Mouse (Mus musculus) gonadal fat pad, adult 2 months (tissue): ENCODE results near the gene Helb. TPM values are rescaled to one million over a fixed set of nuclear protein-coding genes. Genes with fewer than 3 reads are reported as not detected.
"Not testable (repeated sequence)": the region's sequence is repeated elsewhere in the genome, so short reads cannot be mapped to it uniquely, and the experiment has no call there.

ENCODE experiments used
- DNase-seq: peaks from one replicate; pipeline ENCODE4 v3.0.0-alpha.2; 2012; ENCODE audit warnings: low read depth
- polyA plus RNA-seq: library from polyadenylated mRNA; depleted of rRNA; stranded (reverse); fragments of >200 nt; gene quantifications from 2 replicates; pipeline ENCODE4 v1.2.3, GENCODE M21; 2012; rRNA removed

The Helb gene
- polyA plus RNA-seq, result 5.7 and 5.9 TPM in 2 replicates

DNA sequence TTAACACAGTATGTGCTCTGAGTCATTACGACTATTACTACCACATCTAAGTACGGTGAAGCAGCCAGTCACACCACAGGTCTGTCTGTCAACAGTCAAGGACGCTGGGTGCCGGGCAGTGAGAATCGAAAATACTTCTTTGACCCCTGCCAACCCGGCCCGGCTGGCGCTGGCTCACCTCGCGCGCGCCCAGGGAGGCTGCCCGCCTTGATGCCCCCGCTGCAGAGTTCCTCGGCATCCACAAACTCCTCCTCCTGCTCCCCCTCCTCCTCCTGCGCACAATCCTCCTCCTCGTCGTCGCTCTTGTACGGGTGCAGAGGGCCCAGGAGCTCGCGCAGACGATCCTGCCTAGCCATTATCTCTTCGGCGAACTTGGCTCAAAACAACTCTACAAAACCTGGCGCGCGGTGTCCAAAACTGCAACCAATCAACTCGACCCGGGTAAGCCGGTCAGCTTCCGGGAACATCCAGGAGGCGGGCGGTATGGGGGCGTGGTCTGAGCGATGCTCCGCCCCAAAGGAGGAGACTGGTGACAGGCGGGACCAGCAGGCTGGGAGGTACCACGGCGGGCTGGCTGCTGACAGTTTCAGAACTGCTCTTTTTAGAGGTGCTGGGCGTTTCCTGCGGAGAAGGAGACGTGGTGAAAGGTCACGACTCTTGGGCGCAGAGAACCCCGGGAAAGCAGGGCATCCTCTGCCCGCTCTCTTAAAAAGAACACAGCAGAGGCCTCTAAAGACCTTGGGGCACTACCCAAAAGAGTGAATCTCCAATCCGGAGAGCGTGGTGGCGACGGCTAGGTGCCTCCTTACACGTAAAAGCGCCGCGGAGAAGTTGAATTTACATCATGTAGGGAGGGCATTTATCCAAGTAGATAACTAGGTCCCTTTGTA, at the start of gene Helb:
Helb (minus strand) TSS at position 481 of the 890 bp plus-strand sequence.
- peak; percentile 68 for DNase-seq

DNA sequence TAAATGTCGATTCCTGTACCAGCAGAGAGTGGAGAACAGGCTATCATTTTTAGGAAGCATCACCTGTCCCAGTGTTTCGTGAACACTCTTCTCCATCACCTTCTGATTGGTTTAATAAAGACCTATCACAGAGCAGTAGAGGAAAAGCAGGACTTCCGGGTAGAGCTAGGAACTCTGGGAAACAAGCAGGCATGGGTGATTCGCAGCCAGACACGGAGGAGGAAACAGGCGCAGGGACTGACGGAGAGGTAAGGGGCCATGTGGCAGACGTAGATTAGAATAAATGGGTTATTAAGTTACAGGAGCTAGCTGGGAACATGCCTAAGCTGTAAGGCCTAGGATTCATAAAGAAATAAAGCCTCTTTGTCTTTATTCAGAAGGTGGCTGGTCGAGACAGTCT, 47.7 kb upstream of the Helb start:
- no peak for DNase-seq

DNA sequence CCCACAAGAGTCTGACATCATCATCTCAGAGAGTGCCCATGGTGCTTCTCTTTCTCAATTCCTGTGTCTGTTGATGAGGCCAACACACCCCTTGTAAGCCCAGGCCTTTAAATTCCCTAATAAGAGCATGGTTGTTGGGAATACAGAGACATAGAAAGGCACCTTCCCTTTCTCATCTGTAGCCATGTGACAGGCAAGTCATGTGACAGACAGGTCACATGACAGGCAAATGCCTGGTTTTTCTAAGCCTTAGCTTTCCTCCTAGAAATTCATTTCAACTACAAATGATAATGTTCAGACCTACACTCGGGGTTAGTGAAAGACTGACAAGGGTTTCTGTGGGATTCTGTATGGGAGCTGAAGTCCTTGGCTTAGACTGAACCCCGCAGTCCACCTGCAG, 41.1 kb upstream of the Helb start:
- DNase-seq, result no peak

DNA sequence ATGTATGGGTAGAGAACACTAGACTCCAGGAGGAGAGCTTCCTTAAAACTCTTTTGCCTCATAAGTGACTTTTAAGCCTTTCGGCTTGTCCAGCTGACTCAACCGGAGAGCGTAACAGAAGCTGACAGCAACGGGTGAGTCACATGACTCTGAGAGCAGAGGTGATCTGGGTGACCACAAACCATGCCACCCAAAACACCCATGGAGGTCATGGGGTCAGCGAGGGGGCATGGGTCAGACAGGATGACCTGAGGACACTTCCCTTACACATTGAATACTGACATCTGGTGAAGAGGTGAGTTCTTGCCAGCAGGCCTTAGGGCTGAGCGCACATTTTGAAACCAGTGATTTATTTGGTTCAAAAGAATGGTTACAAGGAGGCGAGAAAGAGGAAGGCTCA, 38.9 kb upstream of the Helb start:
- DNase-seq, result no peak

DNA sequence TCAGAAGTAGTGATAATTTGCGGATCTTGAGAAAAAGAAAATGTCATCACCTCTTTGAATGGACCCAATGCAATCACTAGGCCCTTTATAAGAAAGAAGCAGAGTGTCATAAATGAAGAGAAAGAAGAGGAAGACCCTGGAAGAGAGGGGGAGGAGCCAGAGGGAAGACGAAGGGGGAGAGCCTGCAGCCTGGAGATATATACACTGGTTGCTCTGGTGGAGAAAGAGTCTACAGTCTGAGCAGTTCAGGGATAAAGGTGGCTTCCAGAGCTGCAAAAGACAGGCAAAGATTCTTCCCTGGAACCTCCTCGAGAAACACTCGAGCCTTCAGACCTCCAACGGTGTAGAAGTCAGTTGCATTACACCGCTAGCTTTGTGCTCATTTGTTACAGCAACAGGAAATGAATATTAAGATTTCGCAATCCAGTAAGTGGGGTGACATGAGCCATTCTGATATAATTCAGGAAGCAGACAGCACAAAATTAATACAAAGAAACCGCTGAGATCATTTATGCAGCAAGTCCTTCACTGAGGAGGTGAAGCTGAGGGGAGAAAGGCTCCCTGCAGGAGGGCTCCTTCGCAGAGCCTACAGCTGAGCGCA, 28.2 kb upstream of the Helb start:
- DNase-seq, result no peak

DNA sequence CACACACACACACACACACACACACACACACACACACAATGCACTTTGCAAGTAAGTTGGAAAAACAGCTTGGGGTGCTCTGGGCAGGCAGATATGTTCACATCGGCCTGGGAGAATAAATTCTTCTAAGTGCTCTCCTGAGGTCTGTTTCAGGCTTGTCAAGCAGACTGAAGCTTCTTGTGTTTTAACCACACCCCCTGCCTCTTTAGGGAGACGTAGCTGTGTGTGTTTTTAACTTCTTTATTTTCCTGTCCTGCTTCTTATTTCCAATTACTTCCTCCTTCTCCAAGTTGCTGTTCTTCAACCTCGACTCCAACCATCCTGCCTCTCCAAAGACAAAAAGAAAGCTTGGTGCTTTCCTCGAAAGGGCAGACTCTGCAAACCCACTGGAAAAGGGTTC, 27.4 kb upstream of the Helb start:
- no peak for DNase-seq

DNA sequence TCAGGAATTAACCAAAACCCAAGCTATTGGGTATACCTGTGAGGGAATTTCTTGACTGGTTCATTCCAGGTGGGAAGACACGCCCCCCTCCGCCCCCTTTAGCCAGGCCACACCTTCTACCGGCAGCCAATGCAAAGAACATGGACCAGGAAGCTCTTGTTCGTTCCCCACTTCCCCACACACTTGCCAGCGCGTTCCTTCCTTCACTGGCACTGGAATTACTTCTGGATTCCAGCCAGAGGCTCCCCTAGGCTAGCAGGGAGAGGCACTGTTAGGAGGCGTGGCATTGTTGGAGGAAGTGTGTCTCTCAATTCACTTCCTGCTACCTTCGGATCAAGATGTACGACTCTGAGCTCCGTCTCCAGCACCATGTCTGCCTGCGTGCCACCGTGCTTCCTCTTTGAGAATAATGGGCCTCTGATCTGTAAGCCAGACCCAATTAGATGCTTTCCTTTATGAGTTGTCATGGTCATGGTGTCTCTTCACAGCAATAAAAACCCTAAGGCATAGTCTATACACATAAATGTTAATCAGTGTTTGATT, 23.3 kb upstream of the Helb start:
- no peak for DNase-seq

DNA sequence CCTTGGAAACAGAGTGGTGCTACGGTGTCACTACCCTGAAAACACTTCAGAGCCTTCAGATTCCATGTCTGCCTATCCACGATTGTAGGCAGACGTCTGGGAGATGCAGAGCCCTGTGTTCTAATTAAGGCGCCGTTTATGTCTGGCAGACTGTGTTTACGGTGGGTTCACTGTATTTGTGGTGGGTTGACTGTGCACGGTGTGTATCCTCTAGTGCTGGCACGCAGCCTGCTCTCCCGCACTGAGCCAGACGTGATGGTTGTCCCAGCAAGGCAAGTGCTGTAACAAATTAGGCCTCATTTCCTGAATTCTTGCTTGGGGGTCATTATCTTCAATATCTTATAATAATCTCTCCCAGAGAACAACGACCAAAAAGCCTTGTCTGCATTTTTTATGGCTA, 20.9 kb upstream of the Helb start:
- no peak for DNase-seq

DNA sequence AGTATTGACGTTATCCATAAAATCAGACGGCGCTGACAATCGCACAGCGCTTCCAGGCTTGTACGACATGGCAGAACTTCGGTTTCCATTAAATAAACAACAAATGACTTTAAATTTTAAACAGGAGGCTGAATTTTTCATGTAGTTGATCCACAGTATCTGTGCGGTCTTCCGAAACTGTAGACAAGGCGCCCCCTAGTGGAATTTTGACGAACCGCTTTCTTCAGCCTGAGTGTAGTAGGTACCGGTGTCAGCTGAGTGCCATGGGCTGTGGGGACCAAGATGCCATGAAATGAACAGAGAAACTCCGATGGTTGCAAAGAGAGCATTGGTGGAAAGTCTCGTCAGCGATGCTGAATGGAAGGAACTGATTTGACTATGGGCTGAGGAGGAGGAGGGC, 17.8 kb upstream of the Helb start:
- no peak for DNase-seq

DNA sequence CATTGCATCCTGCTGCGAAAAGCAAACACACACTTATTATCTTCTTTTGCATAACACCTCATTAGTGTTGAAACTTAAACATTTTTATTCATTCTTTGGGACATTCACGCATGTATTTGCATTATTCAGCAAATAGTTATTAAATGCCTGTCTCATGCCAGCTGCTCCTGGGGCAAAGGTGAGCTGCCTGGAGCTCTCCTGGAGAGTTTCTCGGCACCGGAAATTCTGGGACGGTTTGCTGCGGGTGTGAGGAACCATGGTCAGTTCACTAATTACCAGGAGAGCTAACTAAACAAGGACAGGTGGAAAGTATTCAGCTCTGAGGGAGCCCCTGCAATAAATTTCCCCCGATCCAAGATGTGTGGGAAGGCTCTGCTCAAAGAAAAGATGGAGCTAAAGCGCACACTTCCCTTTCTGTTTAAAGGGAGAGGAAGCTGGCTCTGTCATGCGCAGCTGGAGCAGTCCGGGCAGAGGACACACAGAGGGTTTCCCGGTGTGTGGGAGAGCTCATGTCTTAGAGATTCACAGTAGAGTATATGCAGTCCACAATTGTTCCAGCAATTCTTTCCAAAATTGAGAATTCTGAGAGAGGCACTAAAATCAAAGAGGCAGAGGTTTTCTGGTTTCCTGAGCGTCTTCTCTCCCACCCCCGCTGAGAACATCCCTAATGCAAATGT, 16.0 kb upstream of the Helb start:
- DNase-seq, result no peak

DNA sequence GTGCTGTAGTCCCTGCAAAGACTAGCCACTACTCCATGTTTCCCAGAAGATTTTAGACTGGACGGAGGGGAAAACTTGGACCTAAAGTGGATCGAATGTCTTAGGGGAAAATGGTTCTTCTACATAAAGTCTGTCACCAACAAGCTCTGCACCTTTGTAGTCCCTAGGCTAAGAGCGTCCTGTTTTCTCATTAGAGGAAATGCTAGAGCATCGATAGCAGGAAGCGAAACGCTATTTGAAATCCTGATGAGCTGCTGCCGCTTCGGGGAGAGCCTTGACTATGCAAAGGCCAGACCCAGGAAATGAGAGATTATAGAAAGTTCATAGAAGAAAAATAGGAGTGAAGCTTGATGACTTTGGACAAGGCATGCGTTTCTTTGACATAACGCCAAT, 12.7 kb upstream of the Helb start:
- no peak for DNase-seq

DNA sequence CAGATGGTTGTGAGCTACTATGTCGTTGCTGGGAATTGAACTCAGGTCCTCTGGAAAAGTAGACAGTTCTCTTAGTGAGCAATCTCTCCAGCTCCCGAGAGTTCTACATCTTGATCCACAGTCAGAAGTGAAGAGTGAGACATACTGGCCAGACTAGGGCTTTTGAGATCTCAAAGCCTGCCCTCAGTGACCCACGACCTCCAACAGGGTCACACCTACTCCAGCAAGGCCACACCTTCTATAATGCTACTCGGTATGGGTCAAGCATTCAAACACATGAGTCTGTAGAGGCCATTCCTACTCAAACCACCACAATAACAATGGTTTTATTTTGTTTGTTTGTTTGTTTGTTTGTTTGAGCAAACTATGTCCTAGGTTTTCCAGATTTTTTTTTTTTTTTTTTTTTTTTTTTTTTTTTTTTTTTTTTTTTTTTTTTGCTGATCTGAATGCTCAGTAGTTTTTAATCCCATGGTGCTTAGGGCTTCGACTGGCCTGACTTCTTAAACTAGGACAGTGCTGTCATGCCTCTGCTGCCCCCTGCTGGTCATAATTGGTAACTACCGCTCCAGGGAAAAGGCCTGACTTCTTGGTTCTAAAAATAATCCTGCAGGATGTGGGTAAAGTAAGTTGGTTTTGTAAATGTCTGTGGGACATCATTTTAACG, 12.1 kb upstream of the Helb start:
- peak; percentile 20 for DNase-seq

DNA sequence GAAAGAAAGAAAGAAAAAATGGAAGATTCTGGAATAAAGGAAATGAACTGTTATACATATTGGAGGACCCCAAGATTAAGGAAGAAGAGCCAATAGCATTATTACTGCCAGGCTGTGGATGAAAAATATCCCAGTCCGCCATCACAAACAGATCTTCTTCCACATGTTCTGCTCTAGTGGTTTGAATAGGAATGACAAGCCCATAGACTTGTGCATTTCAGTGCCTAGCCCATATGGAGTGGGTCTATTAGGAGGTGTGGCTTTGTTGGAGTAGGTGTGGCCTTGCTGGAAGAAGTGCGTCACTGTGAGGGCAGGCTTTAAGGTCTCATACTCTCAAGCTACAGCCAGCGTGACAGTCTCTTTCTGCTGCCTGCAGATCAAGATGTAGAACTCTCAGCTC, 10.9 kb upstream of the Helb start:
- DNase-seq, result no peak

DNA sequence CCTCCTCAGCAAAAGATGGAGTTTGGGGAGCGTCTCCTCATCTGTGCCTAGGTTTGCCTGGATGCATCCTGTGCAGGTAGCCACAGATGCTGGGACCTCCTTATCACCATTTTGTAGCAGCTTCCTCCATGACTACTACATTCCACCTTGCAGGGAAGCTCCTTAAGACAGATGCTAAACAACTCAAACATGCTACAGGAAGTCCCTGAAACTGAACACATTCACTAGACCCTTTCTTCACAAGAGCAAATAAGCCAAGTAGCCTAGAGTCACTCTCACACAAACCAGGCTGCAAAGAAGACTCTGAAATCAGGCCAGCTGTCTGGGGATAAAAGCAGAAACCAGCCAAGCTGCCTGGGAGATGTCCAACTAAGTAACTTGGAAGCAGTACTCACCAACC, 2.5 kb upstream of the Helb start:
- no peak for DNase-seq

DNA sequence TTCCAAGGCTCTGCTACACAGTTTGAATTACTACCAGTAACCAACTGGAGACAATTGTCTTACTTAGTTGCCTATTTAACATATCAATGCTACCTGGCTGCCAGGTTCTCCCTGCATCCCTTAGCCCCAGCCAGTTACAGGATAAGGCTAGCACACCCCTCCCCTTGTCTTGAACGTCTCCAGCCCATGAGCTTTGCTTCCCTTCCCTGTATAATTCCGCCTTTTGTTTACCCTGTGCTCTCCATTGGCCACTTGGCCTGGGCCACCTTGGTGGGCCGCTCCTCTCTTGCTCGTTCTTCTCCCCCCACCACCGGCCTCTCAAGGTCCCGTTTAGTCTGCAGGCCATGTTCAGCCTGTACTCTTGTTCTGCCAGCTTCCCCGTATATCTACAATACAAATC, 1.7 kb upstream of the Helb start:
- DNase-seq, result no peak

DNA sequence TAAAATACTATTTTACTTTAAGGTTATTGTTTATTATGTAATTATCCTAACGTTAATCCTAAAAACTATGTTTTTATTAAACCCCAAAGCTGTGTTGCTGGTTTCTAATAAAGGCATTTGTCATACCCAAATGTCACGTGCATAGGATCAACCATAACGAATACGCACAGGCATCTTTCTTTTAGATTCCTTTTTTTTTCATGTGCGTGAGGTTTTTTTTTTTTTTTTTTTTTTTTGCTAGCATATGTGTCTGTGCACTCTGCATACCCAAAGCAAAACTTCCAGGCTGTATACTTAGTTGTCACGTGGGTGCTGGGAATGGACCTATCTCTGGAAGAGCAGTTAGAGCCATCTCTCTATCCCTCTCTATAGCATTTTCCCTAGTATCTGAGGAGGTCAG, 1.2 kb upstream of the Helb start:
- no peak for DNase-seq

DNA sequence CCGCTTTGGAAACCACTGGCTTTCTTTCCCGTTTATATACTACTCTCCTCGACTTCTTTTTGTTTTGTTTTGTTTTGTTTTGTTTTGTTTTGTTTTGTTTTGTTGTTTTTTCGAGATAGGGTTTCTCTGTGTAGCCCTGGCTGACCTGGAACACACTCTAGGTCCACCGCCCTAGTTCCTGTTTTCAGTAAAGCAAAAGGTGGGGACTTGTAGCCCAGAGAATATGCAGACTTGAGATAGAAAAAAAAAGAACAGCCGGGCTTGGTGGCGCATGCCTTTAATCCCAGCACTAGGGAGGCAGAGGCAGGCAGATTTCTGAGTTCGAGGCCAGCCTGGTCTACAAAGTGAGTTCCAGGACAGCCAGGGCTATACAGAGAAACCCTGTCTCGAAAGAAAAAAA, 695 bp upstream of the Helb start:
- not testable (repeated sequence) for DNase-seq

DNA sequence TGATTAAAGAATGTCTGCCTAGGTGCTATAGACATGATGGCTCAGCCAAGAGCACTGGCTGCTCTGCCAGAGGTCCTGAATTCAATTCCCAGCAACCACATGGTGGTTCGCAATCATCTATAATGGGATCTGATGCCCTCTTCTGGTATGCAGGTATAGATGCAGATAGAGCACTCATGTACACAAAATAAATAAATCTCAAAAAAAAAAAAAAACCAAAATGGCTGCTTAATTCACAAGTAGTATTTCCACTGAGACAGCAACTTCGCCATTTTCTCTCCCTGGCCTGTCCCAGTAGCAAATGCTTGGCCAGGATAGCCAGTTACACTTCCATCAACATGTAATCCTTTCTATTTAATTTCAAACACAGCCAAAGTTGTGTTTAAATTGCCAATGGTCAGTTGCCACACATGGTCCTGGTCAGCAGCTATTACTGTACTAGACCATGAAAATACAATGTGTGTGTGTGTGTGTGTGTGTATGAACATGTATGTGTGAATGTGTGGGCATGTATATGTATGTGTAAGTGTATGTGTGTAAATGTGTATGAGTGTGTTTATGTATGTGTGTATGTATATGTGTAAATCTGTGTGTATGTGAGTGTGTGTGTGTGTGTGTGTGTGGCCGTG, 982 bp downstream of the Helb start:
- no peak for DNase-seq

DNA sequence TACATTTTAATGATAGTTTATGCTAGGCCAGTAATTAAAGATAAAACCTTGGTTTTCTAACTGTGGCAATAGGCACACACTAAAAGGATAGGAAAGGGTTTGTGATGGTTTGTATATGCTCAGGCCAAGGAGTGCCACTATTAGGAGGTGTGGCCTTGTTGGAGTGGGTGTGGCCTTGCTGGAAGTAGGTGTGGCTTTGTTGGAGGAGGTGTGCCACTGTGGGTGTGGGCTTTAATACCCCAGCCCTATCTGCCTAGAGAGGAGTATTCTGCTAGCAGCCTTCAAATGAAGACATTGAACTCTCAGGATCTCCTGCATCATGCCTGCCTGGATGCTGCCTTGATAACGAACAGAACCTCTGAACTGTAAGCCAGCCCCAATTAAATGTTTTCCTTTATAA, 12.0 kb downstream of the Helb start:
- no peak for DNase-seq

DNA sequence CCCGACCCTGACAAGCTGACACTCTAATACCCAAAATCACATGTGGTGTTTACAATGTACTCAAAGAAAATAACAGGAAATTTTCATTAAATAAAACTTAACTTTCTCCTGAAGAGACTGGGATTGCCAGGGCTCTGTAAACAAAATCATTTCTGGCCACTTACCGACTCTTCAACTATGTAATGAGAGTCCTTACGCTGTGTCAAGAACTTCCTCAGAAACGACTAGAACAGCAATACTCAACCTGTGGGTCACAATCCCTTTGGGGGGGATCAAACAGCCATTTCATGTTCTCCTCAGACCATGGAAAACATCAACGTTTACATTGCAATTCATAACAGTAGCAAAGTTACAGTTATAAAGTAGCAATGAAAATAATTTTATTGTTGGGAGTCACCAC, 15.2 kb downstream of the Helb start:
- no peak for DNase-seq

DNA sequence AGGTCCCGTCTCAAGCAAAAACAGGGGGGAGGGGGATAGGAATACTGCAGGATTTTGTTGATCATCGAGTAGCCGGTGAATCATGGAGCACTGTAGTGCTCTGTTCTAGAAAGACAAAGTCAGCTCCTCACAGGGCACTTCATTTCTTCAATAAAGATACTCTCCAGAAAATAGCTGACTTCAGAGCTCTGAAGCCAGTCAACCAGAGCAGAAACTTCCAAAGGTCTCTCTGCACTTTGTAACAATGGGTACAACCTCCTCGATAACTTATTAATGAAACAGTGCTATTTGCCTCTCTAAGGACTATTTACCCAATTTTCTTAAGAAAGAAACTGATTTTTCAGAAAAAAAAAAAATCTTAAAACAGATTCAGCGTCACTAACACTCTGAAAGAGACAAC, 17.1 kb downstream of the Helb start:
- DNase-seq, result no peak

DNA sequence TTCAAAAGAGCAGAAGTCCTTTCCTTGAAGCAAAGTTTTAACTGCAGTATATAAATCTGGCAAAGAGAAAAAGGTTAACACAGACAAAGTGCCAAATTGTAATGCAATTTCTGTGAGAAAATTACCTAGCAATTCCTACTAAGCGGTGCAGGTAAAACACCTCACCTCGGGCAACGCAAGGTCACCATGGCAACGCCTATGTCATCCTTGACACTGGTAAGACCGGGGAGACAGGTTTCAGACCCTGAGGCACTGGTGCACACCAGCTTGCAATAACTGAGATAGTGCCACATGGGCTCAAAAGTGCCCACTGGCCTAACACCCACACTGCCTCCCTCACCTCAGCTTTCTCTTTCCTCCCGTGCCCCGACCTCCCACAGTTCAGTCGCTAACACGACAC, 17.7 kb downstream of the Helb start:
- DNase-seq, result peak; percentile 79
